In genomic region chr11:77686841-77687540, GRCm38 (mm10) we compare ENCODE assay signal across 8 mouse cellular contexts. TPM values are rescaled to one million over a fixed set of nuclear protein-coding genes. Genes with fewer than 3 reads are reported as not detected.
DNase-seq lines count a peak whose midpoint lies in the region; ATAC-seq lines count a peak whose summit lies in the region.

No protein-coding gene starts in this region.

- H3K4me2 ChIP-seq in embryonic facial prominence, embryonic 14.5 days (ENCODE audit: low read depth, low read length): peak overlapping the region; percentile 76

- 2% methylated on average over 17 of the region's 76 CpGs for WGBS in embryonic facial prominence, embryonic 14.5 days

- no peaks in the 10 kb centered on the region for H3K9me3 ChIP-seq in embryonic facial prominence, embryonic 14.5 days (ENCODE audit: control insufficient read depth, low read length)

- peak overlapping the region; percentile 98 for H3K9ac ChIP-seq in embryonic facial prominence, embryonic 14.5 days (ENCODE audit: low read depth, low read length)

- peak overlapping the region; percentile 93 for H3K27ac ChIP-seq in embryonic facial prominence, embryonic 14.5 days (replicated peaks; ENCODE audit: low read depth, low read length)

- H3K4me1 ChIP-seq in embryonic facial prominence, embryonic 14.5 days (ENCODE audit: control insufficient read depth, insufficient read depth, low read length): peaks cover 4% of the 10 kb centered on the region

- no peaks in the 10 kb centered on the region for H3K27me3 ChIP-seq in embryonic facial prominence, embryonic 14.5 days (replicated peaks; ENCODE audit: control insufficient read depth, insufficient read depth, low read length)

- peak; percentile 20; the same call in 1 of the 2 replicates for ATAC-seq in embryonic facial prominence, embryonic 14.5 days (ENCODE audit: low read depth)

- DNase-seq in layer of hippocampus, adult 11-12 months (ENCODE audit: low spot score): peak; percentile 47
- no peak for DNase-seq in layer of hippocampus, adult 9-10 months (ENCODE audit: low spot score)
- peak; percentile 71 for DNase-seq in embryonic facial prominence, embryonic 14.5 days (ENCODE audit: low spot score)
- DNase-seq in heart, adult 8-10 months (ENCODE audit: low spot score): peak; percentile 57
- DNase-seq in kidney, adult 9 months: peak; percentile 71
- DNase-seq in liver: peak; percentile 75
- DNase-seq in monocyte, adult 2 months (ENCODE audit: low read depth in 1 of 2, low spot score in 2 of 2): peak; percentile 20 to 31
- peak; percentile 54 to 62 for DNase-seq in spleen, postnatal 36 days (ENCODE audit: low spot score in 2 of 2)

- H3K4me3 ChIP-seq in embryonic facial prominence, embryonic 14.5 days (ENCODE audit: low read depth, low read length): peak overlapping the region; percentile 99

- H3K36me3 ChIP-seq in embryonic facial prominence, embryonic 14.5 days (ENCODE audit: control insufficient read depth, insufficient read depth, low read length): peaks cover 23% of the 10 kb centered on the region

RNA-seq across cellular contexts. Expression of gene Nufip2, which starts 1.0 kb away (rescaled TPM):
- polyA plus RNA-seq in embryonic facial prominence, embryonic 14.5 days (2014; fragmentation: Nextera tagmentation; extraction: Ambion mirVana): 4.6 and 6.5 TPM in 2 replicates
- total RNA-seq in heart, adult 8-10 months (2022): 10 to 100 TPM; 38.9 to 49.7 (median 45.2) TPM

RNA-seq across cellular contexts. Expression of gene Cryba1, which starts 38.1 kb away (rescaled TPM):
- polyA plus RNA-seq in embryonic facial prominence, embryonic 14.5 days (2014; fragmentation: Nextera tagmentation; extraction: Ambion mirVana): not detected in 2 replicates
- not detected for total RNA-seq in heart, adult 8-10 months (2022)
